Mouse (Mus musculus) cortical plate, adult 2 months (tissue): ENCODE results near the gene Fbxl17. TPM values are rescaled to one million over a fixed set of nuclear protein-coding genes. Genes with fewer than 3 reads are reported as not detected.

Experiments used
- H3K27ac ChIP-seq: fragments of 200-500 bp; 2 replicates; pipeline ENCODE4 v1.5.1; 2012; ENCODE audit warnings: low read length, control low read depth, inconsistent platforms; ENCODE audit not compliant: insufficient read depth
- H3K4me1 ChIP-seq: fragments of 200-500 bp; 2 replicates; pipeline ENCODE4 v1.6.1; 2011; ENCODE audit warnings: low read length; ENCODE audit not compliant: control insufficient read depth, insufficient read depth
- H3K4me3 ChIP-seq: fragments of 200-500 bp; 2 replicates; pipeline ENCODE4 v1.5.1; 2011; ENCODE audit warnings: mild to moderate bottlenecking, low read length, control low read depth; ENCODE audit not compliant: insufficient read depth
- CTCF ChIP-seq: fragments of 200-500 bp; IDR thresholded peaks from 2 replicates; pipeline ENCODE4 v1.5.1; 2011; ENCODE audit warnings: mild to moderate bottlenecking, control low read depth, low read length; ENCODE audit not compliant: insufficient read depth; ENCODE audit errors: extremely low read depth
- POLR2A ChIP-seq: fragments of 200-500 bp; IDR thresholded peaks from 2 replicates; pipeline ENCODE4 v1.6.1; 2011; ENCODE audit warnings: mild to moderate bottlenecking, low read length, control low read depth; ENCODE audit not compliant: insufficient read depth; ENCODE audit errors: extremely low read depth
- polyA plus RNA-seq: library from polyadenylated mRNA; depleted of rRNA; stranded (reverse); fragments of >200 nt; gene quantifications from 2 replicates; pipeline ENCODE4 v1.2.3, GENCODE M21; 2012

Gene Fbxl17
- polyA plus RNA-seq, 1 experiment = 28.9 TPM

DNA sequence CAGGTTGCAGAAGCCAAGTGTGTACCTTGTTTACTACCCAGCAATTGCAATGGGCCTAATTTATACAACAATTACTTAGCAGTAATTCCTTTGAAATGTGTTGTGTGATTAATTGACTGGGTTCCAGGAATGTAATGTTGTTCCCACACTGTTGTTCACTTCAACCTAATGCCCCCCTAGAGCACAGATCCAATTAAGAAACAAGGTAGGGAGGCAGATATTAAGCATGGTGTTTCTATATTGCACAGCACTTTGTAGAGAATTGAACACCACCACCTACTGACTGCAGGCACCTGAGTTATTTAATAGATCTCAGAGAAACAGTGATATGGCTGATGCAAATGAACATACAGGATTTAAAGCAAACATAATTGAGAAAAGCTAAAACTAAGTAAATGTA, 226.9 kb downstream of the Fbxl17 start:
- Histone ChIP-seq H3K4me1 (no peaks in the 10 kb centered on the region), H3K4me3 (no peak overlapping the region), H3K27ac (no peak overlapping the region)
- TF ChIP-seq CTCF (no peak), POLR2A (no peak)

DNA sequence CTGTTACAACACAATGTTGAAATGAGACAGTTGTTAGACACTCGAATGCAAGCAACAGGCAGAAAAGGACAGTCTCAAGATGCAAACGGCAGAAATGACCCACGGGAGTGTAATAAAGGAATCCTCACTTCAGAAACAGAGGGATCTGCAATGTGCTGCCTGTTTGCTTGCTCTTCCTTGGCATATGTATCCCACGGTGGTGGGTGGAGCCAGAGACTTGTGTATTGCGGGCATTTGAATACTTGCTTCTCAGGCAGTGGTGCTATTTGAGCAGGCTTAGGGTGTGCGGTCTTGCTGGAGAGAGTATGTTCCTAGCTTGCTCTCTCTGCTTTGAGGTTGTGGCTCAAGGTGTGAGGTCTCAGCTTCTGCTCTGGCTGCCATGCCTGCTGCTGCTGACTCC, 228.8 kb downstream of the Fbxl17 start:
- Histone ChIP-seq H3K4me3 (no peak overlapping the region), H3K27ac (no peak overlapping the region), H3K4me1 (0 out of 2 replicates have a peak, but pooled peaks cover 2% of the 10 kb centered on the region)
- TF ChIP-seq CTCF = no peak
- TF ChIP-seq POLR2A = no peak

DNA sequence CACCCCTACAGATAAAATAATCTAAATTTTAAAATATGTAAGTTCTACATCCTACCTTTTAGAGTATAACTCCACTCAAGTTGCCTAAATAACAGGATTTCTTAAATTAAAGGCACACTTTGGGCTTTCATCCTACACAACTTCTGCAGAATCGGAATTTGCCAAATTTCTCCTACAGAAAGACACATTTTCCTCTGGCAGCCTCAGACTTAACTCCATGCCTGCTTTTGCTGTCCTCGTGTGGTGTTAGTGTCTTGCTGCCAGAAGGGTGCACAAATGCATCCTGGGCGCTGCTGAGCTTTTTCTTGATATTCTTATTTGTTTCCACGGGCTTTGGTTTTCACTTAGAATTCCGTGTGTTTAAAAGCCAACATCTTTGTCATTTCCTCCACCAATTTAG, 229.3 kb downstream of the Fbxl17 start:
- Histone ChIP-seq H3K27ac (no peak overlapping the region), H3K4me3 (no peak overlapping the region), H3K4me1 (0 out of 2 replicates have a peak, but pooled peaks cover 2% of the 10 kb centered on the region)
- TF ChIP-seq CTCF (no peak), POLR2A (no peak)

DNA sequence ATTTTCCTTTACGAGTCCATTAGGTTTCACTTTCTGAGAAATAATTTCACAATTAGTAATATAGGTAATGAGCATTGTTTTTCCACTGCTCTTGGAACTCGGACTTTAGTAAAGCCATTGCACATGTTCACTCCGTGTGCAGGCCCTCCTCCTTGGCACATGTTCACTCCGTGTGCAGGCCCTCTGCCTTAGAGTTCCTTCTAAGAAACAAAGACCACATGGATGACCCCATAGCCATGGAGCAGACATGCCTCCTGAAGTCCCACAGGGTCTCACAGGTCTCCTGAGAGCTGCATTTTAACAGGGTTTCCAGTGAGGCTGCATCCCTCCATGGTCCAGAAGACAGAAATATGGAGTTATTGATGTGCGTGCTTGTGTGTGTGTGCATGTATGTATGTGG, 237.1 kb downstream of the Fbxl17 start:
- Histone ChIP-seq H3K4me1 (0 out of 2 replicates have a peak, but pooled peaks cover under 1% of the 10 kb centered on the region), H3K27ac (no peak overlapping the region), H3K4me3 (no peak overlapping the region)
- no peak for TF ChIP-seq POLR2A
- no peak for TF ChIP-seq CTCF

DNA sequence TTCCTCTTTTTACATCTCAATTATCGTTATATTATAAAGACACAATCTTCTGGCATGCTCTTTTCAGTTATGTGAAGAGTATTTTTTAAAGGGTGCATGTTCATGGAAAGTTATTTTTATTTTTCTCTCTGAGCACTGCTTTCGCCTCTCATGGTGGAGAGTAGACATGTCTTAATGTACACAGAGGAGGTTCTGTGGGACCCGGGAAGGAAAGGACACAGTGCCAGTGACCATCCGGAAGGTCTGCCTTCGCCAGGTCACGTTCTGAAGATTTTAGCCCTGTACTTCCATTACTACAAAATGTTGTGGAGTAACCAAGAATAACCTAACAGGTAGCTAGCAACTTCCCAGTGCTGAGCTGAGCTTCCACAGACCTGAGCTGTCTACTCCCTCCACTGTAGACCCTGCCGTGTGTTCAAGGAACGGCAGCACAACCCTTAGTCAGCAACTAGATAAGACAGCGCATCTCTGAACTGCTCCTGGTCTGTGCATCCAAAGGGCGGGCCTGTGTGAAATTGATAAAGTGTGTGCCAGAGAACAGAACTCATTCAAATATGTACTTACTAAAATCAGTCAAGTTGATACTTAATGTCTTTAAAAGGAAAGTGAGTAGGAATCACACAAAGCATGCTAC, 238.2 kb downstream of the Fbxl17 start:
- Histone ChIP-seq H3K4me3 (no peak overlapping the region), H3K27ac (no peak overlapping the region), H3K4me1 (no peaks in the 10 kb centered on the region)
- no peak for TF ChIP-seq CTCF
- no peak for TF ChIP-seq POLR2A

DNA sequence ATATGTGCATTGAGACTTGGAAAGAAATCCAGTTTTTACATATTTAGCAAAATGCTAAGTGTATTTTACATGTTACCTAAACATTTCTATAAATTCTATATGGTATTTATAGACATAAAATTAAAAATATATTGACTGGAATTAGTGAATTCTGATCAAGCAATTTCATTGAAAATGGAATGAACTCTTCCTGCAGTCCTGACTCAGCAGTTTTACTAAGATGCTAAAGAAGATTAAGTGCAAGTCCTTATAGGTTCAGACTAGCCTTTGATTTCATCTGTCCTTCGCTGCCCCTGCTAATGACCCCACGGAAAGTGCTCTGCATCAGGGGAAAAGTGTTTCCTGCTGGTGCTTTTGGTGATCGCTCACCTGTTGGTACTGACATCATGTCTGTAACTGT, 240.7 kb downstream of the Fbxl17 start:
- TF ChIP-seq CTCF (no peak), POLR2A (no peak)
- H3K27ac ChIP-seq = no peak overlapping the region
- H3K4me1 ChIP-seq = no peaks in the 10 kb centered on the region
- H3K4me3 ChIP-seq = no peak overlapping the region

DNA sequence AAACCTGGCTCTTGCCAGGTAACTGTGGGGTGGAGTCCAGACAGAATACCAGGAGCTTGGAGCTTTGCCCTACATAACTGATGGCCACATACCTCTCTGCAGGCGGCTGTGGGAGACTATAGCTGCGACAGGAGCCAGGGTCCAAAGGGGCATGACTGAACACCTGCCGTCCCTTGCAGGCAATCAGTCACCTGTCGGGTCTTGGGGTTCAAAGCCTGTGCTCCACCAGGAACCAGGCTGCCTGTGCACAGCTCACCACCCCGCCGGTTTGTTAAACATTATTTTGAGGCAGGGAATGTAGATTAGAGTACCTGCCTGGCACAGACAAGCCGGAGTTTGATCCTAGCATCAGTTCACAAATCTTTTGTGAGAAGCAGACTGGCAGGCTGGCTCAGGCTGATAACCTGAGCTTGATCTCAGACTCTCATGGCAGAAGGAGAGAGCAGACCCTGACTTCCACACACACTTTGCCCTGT, 253.6 kb downstream of the Fbxl17 start:
- no peaks in the 10 kb centered on the region for H3K4me1 ChIP-seq
- no peak overlapping the region for H3K27ac ChIP-seq
- TF ChIP-seq CTCF = no peak
- no peak for TF ChIP-seq POLR2A
- no peak overlapping the region for H3K4me3 ChIP-seq

DNA sequence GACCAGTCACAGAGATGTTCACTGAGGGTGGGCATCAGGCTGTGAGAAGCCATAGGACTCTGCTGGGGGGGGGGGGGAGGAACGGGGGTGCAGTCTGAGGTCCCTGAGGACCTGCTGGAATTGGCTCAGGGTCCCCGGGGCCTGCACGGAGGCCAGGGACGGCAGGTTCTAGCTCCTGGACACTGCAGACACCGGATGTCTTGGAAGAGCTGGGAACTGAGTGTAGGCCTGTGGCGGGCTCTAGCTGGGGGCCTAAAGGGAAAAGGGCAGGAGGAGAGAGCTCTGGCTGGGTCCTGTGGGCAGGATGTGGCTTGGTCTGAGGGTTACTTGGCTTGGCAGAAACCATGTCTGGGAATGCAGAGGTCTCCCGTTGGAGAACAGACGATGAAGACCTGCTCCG, 254.3 kb downstream of the Fbxl17 start:
- Histone ChIP-seq H3K27ac (no peak overlapping the region), H3K4me1 (no peaks in the 10 kb centered on the region), H3K4me3 (no peak overlapping the region)
- no peak for TF ChIP-seq POLR2A

DNA sequence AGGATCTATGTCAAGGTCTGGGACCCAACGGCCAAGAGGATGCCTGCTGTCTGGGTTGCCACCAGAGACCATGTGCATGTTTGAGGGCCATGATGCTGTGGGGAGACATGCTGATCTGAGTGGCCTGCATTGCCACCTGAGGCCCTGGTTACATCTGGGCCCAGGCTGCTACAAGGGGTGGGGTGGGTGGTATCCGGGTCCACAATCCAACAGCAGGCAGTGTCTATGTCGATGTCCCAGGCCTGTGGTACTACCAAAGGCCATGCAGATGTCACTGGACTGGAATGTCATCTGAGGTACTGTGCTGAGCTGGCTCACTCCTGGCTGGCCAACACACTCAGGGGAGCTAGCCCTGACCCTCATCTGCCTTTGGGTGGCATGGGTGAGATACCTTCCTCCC, 257.1 kb downstream of the Fbxl17 start:
- no peaks in the 10 kb centered on the region; the same call in 1 of the 2 replicates for H3K4me1 ChIP-seq
- no peak for TF ChIP-seq POLR2A
- TF ChIP-seq CTCF = no peak
- no peak overlapping the region for H3K4me3 ChIP-seq
- H3K27ac ChIP-seq = no peak overlapping the region

DNA sequence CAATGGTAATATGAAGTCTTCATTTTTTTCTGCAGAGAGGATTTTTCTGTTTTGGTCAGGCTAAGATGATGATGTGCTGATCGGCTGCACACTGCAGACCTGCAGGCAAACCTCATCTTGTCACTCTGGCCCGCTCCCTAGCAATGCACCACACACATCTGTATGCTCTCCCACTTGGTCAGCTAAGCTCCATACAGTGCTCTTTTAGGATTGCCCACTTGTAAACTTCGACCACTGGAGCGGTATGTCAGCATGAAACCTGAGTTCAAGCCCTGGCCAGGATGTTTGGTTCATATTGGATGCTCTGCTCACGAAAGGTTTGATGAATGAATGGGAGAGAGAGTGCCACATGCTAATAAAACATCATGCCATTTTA, 259.1 kb downstream of the Fbxl17 start:
- TF ChIP-seq POLR2A (no peak), CTCF (no peak)
- Histone ChIP-seq H3K27ac (no peak overlapping the region), H3K4me1 (no peaks in the 10 kb centered on the region; the same call in 1 of the 2 replicates), H3K4me3 (no peak overlapping the region)

DNA sequence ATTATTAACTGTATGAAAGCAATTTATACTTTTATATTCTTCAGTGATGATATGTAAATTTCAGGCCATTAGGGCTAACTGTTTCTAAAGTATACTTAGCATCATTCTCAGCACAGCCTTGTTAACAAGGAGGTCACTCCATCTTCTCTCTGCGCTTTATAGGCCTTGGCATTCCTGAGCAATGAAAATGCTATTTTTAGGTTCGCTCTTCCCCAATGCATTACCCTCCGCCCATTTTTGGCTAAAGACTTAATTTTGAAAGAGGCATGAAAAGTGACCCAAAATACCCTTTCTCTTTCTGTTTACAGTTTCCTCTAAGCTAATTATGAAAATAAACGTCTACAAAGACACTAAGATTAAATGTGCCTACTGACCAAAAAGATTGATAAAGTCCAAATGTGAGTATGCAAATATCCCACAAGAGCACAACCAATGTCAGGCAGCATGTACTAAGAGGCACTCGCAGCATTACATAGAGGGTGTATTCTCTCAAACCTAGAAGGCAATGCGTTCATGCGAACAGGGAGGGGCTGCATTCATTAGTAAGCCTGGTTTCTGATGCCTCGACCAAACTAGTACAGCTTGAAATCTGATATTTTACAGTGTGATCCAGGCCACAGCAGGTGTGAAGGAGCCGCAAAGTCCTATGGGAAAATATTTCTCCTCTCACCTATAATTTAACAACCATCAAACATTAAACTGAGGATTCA, 259.6 kb downstream of the Fbxl17 start:
- Histone ChIP-seq H3K27ac (no peak overlapping the region), H3K4me3 (no peak overlapping the region), H3K4me1 (no peaks in the 10 kb centered on the region; the same call in 1 of the 2 replicates)
- TF ChIP-seq POLR2A (no peak), CTCF (no peak)
